Mouse (Mus musculus): ENCODE measurements around the gene 9930022D16Rik. TPM values are rescaled to one million over a fixed set of nuclear protein-coding genes. Genes with fewer than 3 reads are reported as not detected.

Gene 9930022D16Rik
- total RNA-seq, 2 experiments from 2014 or later = not detected

DNA sequence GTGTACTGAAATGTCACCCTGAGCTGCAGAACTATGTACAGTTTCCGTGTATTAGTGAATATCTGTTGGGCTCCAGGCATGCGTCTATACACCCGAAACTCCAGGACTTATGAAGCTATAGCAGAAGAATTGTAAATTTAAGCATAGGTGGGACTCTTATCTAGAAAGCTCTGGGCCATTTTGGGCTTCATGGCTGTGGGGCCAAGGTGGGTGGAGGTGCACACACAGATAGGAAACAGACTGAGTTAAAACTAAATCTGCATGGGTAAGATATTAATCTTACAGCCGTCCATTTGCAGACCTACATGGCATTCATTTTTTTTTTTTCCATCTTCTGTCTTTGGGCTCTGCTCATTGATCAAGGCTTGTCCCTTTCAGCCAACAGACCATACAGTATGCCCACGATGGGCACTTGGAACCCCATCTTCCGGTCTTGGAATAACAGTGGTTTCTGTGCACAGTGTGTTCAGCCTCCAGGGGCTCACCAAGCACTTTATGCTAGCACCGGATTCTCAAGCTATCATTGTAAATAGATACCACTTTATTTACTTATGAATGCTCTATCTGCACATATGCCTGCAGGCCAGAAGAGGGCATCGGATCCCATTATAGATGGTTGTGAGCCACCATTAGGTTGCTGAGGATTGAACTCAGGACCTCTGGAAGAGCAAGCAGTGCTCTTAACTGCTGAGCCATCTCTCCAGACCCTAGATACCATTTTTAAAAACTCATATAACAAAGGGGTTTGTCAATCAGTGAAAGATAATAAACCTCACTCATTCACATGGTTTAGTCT lies 29.9 kb downstream of the 9930022D16Rik start:
- no peak for DNase-seq (ENCODE audit: extremely low spot score in 1 of 2, low spot score in 1 of 2)

GRCm38 (mm10) chr11:109444600-109444999 lies 30.9 kb downstream of the 9930022D16Rik start:
- no peak for DNase-seq (ENCODE audit: extremely low spot score in 1 of 2, low spot score in 1 of 2)

- DNase-seq (ENCODE audit: extremely low spot score in 1 of 2, low spot score in 1 of 2) = no peak
Measured at GRCm38 (mm10) chr11:109445438-109446035, 31.8 kb downstream of the 9930022D16Rik start.

GRCm38 (mm10) chr11:109451169-109451568 lies 37.5 kb downstream of the 9930022D16Rik start:
- no peak for DNase-seq (ENCODE audit: extremely low spot score in 1 of 2, low spot score in 1 of 2)

GRCm38 (mm10) chr11:109456261-109456660 lies 42.5 kb downstream of the 9930022D16Rik start:
- no peak for DNase-seq (ENCODE audit: extremely low spot score in 1 of 2, low spot score in 1 of 2)

GRCm38 (mm10) chr11:109458165-109458564 lies 44.4 kb downstream of the 9930022D16Rik start:
- DNase-seq (ENCODE audit: extremely low spot score in 1 of 2, low spot score in 1 of 2) = no peak

DNA sequence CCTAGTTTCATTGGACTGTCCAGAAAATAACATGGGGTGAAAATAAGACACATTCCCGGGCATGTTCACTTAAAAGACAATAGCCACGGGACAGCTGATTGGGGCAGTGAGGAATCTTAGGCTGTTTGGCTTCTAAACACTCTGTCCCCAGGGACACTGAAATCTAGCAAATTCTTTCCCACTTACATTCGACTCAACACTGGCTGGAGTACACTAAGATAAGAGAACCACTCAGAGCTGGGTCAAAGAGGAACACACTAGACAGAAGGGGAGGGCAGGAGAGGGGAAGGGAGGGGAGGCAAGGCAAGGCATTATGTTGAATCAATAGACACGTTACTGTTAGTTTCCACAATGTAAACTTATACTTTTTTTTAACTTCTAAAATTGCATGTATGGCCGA lies 46.9 kb downstream of the 9930022D16Rik start:
- DNase-seq (ENCODE audit: extremely low spot score in 1 of 2, low spot score in 1 of 2) = no peak

DNA sequence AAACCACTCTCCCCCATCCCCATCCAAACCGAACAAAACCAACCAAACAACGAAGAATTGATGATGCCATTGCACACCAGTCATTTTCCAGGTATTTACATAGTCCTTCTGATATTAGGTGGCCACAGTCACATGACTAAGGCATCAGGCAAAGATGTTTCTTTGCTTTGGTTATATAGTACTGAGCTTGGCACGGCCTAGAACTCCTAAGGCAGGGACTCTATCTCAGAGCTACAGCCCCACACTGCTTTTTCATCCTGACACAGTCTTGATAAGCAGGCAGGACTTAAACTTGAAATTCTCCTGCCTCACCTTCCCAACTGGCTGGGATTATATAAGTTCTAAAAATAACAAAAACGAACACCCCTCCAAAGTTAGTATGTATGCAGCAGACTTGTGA lies 51.4 kb downstream of the 9930022D16Rik start:
- DNase-seq (ENCODE audit: extremely low spot score in 1 of 2, low spot score in 1 of 2) = no peak

GRCm38 (mm10) chr11:109466987-109467386 lies 53.3 kb downstream of the 9930022D16Rik start:
- no peak for DNase-seq (ENCODE audit: extremely low spot score in 1 of 2, low spot score in 1 of 2)

GRCm38 (mm10) chr11:109468133-109468532 lies 54.4 kb downstream of the 9930022D16Rik start:
- DNase-seq (ENCODE audit: extremely low spot score in 1 of 2, low spot score in 1 of 2) = no peak

Small RNAs within 50 kb of the gene (microRNA-seq; reads per million reads assigned to microRNA genes)
- 0 reads per million in 2 experiments for gene Gm25540

Other genes starting within 250 kb of the 9930022D16Rik start
- 10 to 100 TPM; 12.5 TPM for gene Rgs9, start 115.8 kb upstream of the 9930022D16Rik start, total RNA-seq (2021)
- gene Gna13, start 51.1 kb upstream of the 9930022D16Rik start, total RNA-seq (2021) = 10 to 100 TPM; 50.7 to 52.8 TPM
- gene Amz2, start 12.0 kb downstream of the 9930022D16Rik start, total RNA-seq (2021) = 10 to 100 TPM; 57.3 to 63.2 TPM
- gene Arsg, start 59.5 kb downstream of the 9930022D16Rik start, total RNA-seq (2021) = 10 to 100 TPM; 11.4 to 12.3 TPM
- gene Slc16a6, start 59.7 kb downstream of the 9930022D16Rik start, total RNA-seq (2021) = 10 to 100 TPM in 1 of 2 experiments, 1 to 10 TPM in 1; 7.7 to 11.4 TPM
- 10 to 100 TPM; 25.1 to 25.5 TPM for gene Wipi1, start 198.1 kb downstream of the 9930022D16Rik start, total RNA-seq (2021)
- gene Prkar1a, start 235.5 kb downstream of the 9930022D16Rik start, total RNA-seq (2021) = 100 to 1,000 TPM; 535 to 544 TPM

Measured in layer of hippocampus, postnatal 25 days (tissue).